Mouse (Mus musculus) erythroblast, embryonic 14.5 days (primary cell): ENCODE results near the gene Tbxas1.

ENCODE experiments used
- GATA1 ChIP-seq: IDR thresholded peaks from 2 replicates; pipeline ENCODE4 v1.6.1; 2012; ENCODE audit warnings: low read length, inconsistent platforms, mixed read lengths
- TAL1 ChIP-seq: IDR thresholded peaks from 3 replicates; pipeline ENCODE4 v1.6.1; 2012; ENCODE audit warnings: low read length, inconsistent platforms, mixed read lengths

DNA sequence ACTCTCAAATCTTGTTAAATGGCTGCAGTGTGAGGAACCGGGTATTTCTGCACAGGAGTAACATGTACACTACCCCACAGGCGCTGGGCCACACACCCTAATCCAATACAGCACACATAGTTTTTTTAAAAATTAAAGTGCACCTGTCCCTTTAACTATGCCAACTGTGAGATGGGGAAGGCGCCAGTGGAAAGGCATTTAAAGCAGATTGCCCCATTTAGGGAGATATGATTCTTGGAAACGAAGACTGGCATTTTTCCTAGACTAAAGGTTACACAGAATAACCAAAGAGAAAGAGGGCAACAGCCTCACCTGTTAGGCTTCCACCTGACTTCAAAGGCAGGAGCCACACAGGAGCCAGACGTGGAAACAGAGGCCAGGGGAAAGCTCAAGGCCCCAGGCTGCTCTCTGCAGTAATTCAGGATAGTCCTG lies 21.6 kb upstream of the Tbxas1 start:
- TF ChIP-seq GATA1 (no peak), TAL1 (no peak)
